Mouse (Mus musculus) MEL (cell line): ENCODE results near the gene Serp2.
A peak's percentile ranks its signal among the peaks of the same experiment; 100 is the strongest.

Source experiments
- EP300 ChIP-seq, 2 experiments: IDR thresholded peaks; 2 replicates each; pipeline ENCODE4 v1.6.1; 2011; ENCODE audit warnings: improper control_type of control experiment in 2 of 2, low read length in 2 of 2, low read depth in 1 of 2, mild to moderate bottlenecking in 1 of 2
- MAFK ChIP-seq: IDR thresholded peaks from 2 replicates; pipeline ENCODE4 v1.6.1; 2011; ENCODE audit warnings: low read depth, mild to moderate bottlenecking, low read length, improper control_type of control experiment, borderline replicate concordance
- MEF2A ChIP-seq: IDR thresholded peaks from 2 replicates; pipeline ENCODE4 v1.6.1; 2014; ENCODE audit warnings: low read depth, mild to moderate bottlenecking, inconsistent platforms, low read length, improper control_type of control experiment; ENCODE audit not compliant: poor library complexity, insufficient replicate concordance, severe bottlenecking; ENCODE audit errors: extremely low read depth
- SMC3 ChIP-seq: IDR thresholded peaks from 2 replicates; pipeline ENCODE4 v1.6.1; 2011; ENCODE audit warnings: low read depth, low read length, improper control_type of control experiment
- TAL1 ChIP-seq: IDR thresholded peaks from 2 replicates; pipeline ENCODE4 v1.6.1; 2012; ENCODE audit warnings: mild to moderate bottlenecking, inconsistent platforms, low read length, moderate library complexity, mixed read lengths

- TF ChIP-seq MEF2A (no peak), MAFK (no peak), TAL1 (peak; percentile 53), SMC3 (0 out of 2 replicates have a peak, but pooled peaks have one; percentile 7), EP300 (IDR thresholded peaks at IDR 0.05; ENCODE audit: low read depth in 1 of 2, low read length in 2 of 2) (peak in 1 of 2 experiments; percentile 78; a peak in 2 of 4 replicates)
Observed at GRCm38 (mm10) chr14:76533170-76533815, 23.4 kb downstream of the Serp2 start.
